Mouse (Mus musculus): ENCODE data around the gene Tom1.
A peak's percentile ranks its signal among the peaks of the same experiment; 100 is the strongest.

Gene Tom1

GRCm38 (mm10) chr8:75088989-75089881 is 55.7 kb downstream of the Tom1 start:
- DNase-seq (ENCODE audit: low spot score in 2 of 2) = peak; percentile 89 to 90

GRCm38 (mm10) chr8:75090781-75091365 is 57.4 kb downstream of the Tom1 start:
- DNase-seq (ENCODE audit: low spot score in 2 of 2) = no peak

DNA sequence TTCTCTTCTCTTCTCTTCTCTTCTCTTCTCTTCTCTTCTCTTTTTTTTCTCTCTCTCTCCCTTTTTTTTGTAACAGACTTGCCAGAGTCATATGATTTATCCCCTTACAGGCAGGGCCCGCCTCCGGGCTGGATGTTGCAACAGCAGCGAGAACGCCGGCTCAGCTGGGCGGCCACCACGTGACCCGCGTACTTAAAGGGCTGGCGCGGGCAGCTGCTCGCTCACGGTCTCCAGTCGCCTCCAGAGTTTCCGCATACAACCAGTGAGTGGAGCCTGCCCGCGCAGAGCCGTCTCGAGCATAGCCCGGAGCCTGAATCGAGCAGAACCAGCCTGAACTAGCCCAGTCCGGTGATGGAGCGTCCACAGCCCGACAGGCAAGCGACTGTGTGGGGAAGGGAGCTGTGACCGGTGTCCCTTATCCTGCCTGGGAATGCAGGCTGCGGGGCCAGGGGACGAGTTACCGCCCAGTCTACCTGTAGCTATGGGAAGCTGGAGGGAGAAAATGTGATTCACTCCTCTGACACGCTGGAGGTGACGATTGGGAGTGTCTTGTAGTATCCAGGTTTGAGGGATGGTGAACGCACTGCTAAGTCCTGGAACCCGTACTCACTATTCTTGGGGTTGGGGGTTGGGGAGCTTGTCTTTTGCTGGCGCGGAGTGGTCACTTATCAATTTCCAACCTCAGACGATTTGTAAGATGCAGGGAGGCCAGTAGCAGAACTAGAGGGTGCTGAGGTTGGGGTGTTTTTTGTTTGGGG is 60.1 kb downstream of the Tom1 start, which contains the start of gene Hmox1:
Hmox1 (plus strand) TSS at position 223 of the 758 bp plus-strand sequence.
- DNase-seq (ENCODE audit: low spot score in 2 of 2) = peak; percentile 94

DNA sequence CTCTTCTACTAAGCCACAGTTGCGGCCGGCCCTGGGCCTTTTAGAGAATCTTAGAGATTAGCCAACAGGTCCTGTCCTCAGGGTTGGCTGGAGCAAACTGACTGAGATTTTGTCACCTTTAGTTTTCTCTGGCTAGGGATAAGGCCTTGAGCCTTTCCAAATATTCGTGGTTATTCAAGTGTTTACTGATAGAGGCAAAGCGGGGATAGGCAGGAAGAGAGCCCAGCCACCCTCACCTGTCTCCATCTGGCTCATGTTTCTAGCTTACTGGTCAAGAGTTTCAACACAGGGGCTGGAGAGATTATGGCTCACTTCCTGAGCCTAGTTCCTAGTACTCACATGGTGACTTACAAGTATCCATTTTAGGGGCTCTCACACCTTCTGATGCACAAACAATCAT is 69.5 kb downstream of the Tom1 start:
- DNase-seq (ENCODE audit: low spot score in 2 of 2) = no peak

- DNase-seq (ENCODE audit: low spot score in 2 of 2) = no peak
These were observed 69.9 kb downstream of the Tom1 start for GRCm38 (mm10) chr8:75103376-75103878.

GRCm38 (mm10) chr8:75108527-75109235 is 75.2 kb downstream of the Tom1 start:
- peak; percentile 74 to 83 for DNase-seq (ENCODE audit: low spot score in 2 of 2)

GRCm38 (mm10) chr8:75109236-75109967 is 75.9 kb downstream of the Tom1 start, which contains the start of gene Mcm5:
Gene Mcm5, plus strand, starts transcription at chr8:75109569.
- DNase-seq (ENCODE audit: low spot score in 2 of 2) = peak; percentile 99

GRCm38 (mm10) chr8:75110093-75110492 is 76.6 kb downstream of the Tom1 start:
- DNase-seq (ENCODE audit: low spot score in 2 of 2) = no peak

DNA sequence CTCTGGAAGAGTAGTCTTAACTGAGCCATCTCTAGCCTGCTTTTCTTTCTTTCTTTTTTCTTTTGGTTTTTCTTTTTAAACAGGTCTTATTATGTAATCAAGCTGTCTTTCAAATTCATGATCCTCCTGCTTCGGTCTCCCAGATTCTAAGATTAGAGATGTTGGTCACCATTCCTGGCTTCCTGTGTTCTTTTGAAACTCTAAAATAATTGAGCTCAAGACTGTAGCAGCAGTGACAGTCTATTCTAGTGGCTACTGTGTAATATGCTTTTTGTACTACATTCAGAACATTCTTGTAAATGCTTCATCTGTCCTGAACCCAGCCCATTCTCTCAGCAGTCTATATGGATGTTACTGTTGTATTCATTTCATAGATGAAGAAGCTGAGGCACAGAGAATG is 85.0 kb downstream of the Tom1 start:
- no peak for DNase-seq (ENCODE audit: low spot score in 2 of 2)

GRCm38 (mm10) chr8:75119287-75119686 is 85.8 kb downstream of the Tom1 start:
- no peak for DNase-seq (ENCODE audit: low spot score in 2 of 2)
